Mouse (Mus musculus): ENCODE measurements around the gene Mettl17. TPM values are rescaled to one million over a fixed set of nuclear protein-coding genes. Genes with fewer than 3 reads are reported as not detected.
"Not testable (repeated sequence)": the region's sequence is repeated elsewhere in the genome, so short reads cannot be mapped to it uniquely, and the experiment has no call there.

The Mettl17 gene
- 45.9 and 47.9 TPM in 2 replicates for polyA plus RNA-seq (2012; rRNA removed)
- polyA plus RNA-seq (2014; fragmentation: Nextera tagmentation; extraction: Ambion mirVana) = 42.7 and 46.5 TPM in 2 replicates

GRCm38 (mm10) chr14:51884598-51885331, at the start of gene Mettl17:
Gene Mettl17 (plus strand): TSS chr14:51884842.
- Histone ChIP-seq H3K4me1 (ENCODE audit: control insufficient read depth, insufficient read depth, low read length) (peaks cover 6% of the 10 kb centered on the region), H3K9ac (ENCODE audit: low read depth, low read length, severe bottlenecking) (peak within 1 kb of the TSS; percentile 66), H3K27ac (replicated peaks; ENCODE audit: low read depth, low read length) (peak within 1 kb of the TSS; percentile 81), H3K27me3 (ENCODE audit: control insufficient read depth, insufficient read depth, low read length) (no peaks in the 10 kb centered on the region), H3K36me3 (ENCODE audit: control insufficient read depth, insufficient read depth, low read length) (peaks cover 32% of the 10 kb centered on the region), H3K9me3 (ENCODE audit: control insufficient read depth, low read length) (no peaks in the 10 kb centered on the region), H3K4me3 (replicated peaks; ENCODE audit: low read length) (peak within 1 kb of the TSS; percentile 73), H3K4me2 (replicated peaks; ENCODE audit: low read depth, low read length, severe bottlenecking) (peak within 1 kb of the TSS; percentile 59)
- peak; percentile 60; the same call in 1 of the 2 replicates for TF ChIP-seq POLR2A (IDR thresholded peaks at IDR 0.05; ENCODE audit: borderline replicate concordance, extremely low read depth, insufficient read depth, insufficient read length)
- ATAC-seq (ENCODE audit: low FRiP score, low read depth) (peak; percentile 94), DNase-seq (ENCODE audit: low spot score) (peak; percentile 98)
- WGBS = 0% methylated on average over 43 of the region's 43 CpGs

GRCm38 (mm10) chr14:51838480-51838879, 46.2 kb upstream of the Mettl17 start:
- DNase-seq (ENCODE audit: low spot score); H3K27ac ChIP-seq (replicated peaks; ENCODE audit: low read depth, low read length); ATAC-seq (ENCODE audit: low FRiP score, low read depth); H3K4me1 ChIP-seq (ENCODE audit: control insufficient read depth, insufficient read depth, low read length); H3K9me3 ChIP-seq (ENCODE audit: control insufficient read depth, low read length); H3K27me3 ChIP-seq (ENCODE audit: control insufficient read depth, insufficient read depth, low read length); H3K9ac ChIP-seq (ENCODE audit: low read depth, low read length, severe bottlenecking); H3K4me3 ChIP-seq (replicated peaks; ENCODE audit: low read length); H3K36me3 ChIP-seq (ENCODE audit: control insufficient read depth, insufficient read depth, low read length); H3K4me2 ChIP-seq (replicated peaks; ENCODE audit: low read depth, low read length, severe bottlenecking): not testable (repeated sequence)
- 29% methylated on average over 2 of the region's 2 CpGs for WGBS

DNA sequence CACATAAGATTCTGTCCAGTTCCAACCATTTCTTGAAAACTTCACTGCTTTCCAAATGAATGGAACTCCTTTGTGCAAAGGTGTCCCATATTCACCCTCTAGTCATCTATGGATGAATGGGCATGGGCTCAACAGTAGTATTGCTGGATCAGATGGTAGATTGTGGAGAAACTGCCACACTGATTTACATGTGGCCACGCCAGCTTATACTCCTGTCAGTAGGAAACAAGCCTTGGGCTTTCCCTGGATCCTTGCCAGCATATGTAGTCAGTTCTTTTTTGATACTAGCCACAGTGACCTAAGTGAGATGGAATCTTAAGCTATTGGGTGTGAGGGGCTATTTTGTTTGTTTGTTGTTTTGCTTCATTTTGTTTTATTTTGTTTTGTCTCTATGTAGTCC, 42.4 kb upstream of the Mettl17 start:
- Histone ChIP-seq H3K9ac (ENCODE audit: low read depth, low read length, severe bottlenecking) (no peak overlapping the region), H3K4me1 (ENCODE audit: control insufficient read depth, insufficient read depth, low read length) (no peaks in the 10 kb centered on the region), H3K9me3 (ENCODE audit: control insufficient read depth, low read length) (no peaks in the 10 kb centered on the region), H3K36me3 (ENCODE audit: control insufficient read depth, insufficient read depth, low read length) (no peaks in the 10 kb centered on the region), H3K4me2 (replicated peaks; ENCODE audit: low read depth, low read length, severe bottlenecking) (no peak overlapping the region), H3K27me3 (ENCODE audit: control insufficient read depth, insufficient read depth, low read length) (no peaks in the 10 kb centered on the region), H3K27ac (replicated peaks; ENCODE audit: low read depth, low read length) (no peak overlapping the region), H3K4me3 (replicated peaks; ENCODE audit: low read length) (no peak overlapping the region)
- WGBS = 68% methylated on average over 1 of the region's 1 CpGs
- ATAC-seq (ENCODE audit: low FRiP score, low read depth) (no peak), DNase-seq (ENCODE audit: low spot score) (no peak)
- no peak for TF ChIP-seq POLR2A (IDR thresholded peaks at IDR 0.05; ENCODE audit: borderline replicate concordance, extremely low read depth, insufficient read depth, insufficient read length)

DNA sequence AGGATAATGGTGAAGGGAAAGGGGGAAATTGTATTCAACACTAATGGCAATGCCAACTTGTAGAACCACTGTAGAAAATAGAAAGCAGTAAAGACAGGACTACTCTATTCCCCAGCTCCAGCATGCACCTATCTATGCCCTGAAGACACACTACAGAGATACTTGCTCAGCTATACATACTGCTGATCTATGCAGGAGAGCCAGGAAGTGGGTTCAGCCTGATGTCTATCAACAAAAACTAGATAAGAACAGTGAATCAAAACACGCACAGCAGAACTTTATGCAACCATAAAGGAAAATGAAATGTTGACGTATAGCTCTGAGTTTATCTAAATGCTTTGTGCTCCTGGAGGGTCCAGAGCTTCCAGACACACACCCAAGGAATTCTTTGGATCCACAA, 41.9 kb upstream of the Mettl17 start:
- Histone ChIP-seq H3K27ac (replicated peaks; ENCODE audit: low read depth, low read length) (no peak overlapping the region), H3K27me3 (ENCODE audit: control insufficient read depth, insufficient read depth, low read length) (no peaks in the 10 kb centered on the region), H3K9me3 (ENCODE audit: control insufficient read depth, low read length) (no peaks in the 10 kb centered on the region), H3K4me1 (ENCODE audit: control insufficient read depth, insufficient read depth, low read length) (no peaks in the 10 kb centered on the region), H3K9ac (ENCODE audit: low read depth, low read length, severe bottlenecking) (no peak overlapping the region), H3K4me2 (replicated peaks; ENCODE audit: low read depth, low read length, severe bottlenecking) (no peak overlapping the region), H3K4me3 (replicated peaks; ENCODE audit: low read length) (no peak overlapping the region), H3K36me3 (ENCODE audit: control insufficient read depth, insufficient read depth, low read length) (no peaks in the 10 kb centered on the region)
- 91% methylated on average over 2 of the region's 2 CpGs for WGBS
- no peak for TF ChIP-seq POLR2A (IDR thresholded peaks at IDR 0.05; ENCODE audit: borderline replicate concordance, extremely low read depth, insufficient read depth, insufficient read length)
- ATAC-seq (ENCODE audit: low FRiP score, low read depth) = no peak
- no peak for DNase-seq (ENCODE audit: low spot score)

- DNase-seq (ENCODE audit: low spot score) (no peak), ATAC-seq (ENCODE audit: low FRiP score, low read depth) (no peak)
- H3K4me3 ChIP-seq (replicated peaks; ENCODE audit: low read length) = no peak overlapping the region
- H3K36me3 ChIP-seq (ENCODE audit: control insufficient read depth, insufficient read depth, low read length) = no peaks in the 10 kb centered on the region
- TF ChIP-seq POLR2A (IDR thresholded peaks at IDR 0.05; ENCODE audit: borderline replicate concordance, extremely low read depth, insufficient read depth, insufficient read length) = no peak
- no peaks in the 10 kb centered on the region for H3K9me3 ChIP-seq (ENCODE audit: control insufficient read depth, low read length)
- no peak overlapping the region for H3K4me2 ChIP-seq (replicated peaks; ENCODE audit: low read depth, low read length, severe bottlenecking)
- H3K27me3 ChIP-seq (ENCODE audit: control insufficient read depth, insufficient read depth, low read length) = no peaks in the 10 kb centered on the region
- H3K9ac ChIP-seq (ENCODE audit: low read depth, low read length, severe bottlenecking) = no peak overlapping the region
- no peaks in the 10 kb centered on the region for H3K4me1 ChIP-seq (ENCODE audit: control insufficient read depth, insufficient read depth, low read length)
- no peak overlapping the region for H3K27ac ChIP-seq (replicated peaks; ENCODE audit: low read depth, low read length)
Measured at GRCm38 (mm10) chr14:51843882-51844281, 40.8 kb upstream of the Mettl17 start.
